Mouse (Mus musculus): ENCODE measurements around the gene Col4a3. TPM values are rescaled to one million over a fixed set of nuclear protein-coding genes. Genes with fewer than 3 reads are reported as not detected.

Col4a3 gene
- polyA plus RNA-seq, 1 experiment from 2014 or later = 0.12 TPM

DNA sequence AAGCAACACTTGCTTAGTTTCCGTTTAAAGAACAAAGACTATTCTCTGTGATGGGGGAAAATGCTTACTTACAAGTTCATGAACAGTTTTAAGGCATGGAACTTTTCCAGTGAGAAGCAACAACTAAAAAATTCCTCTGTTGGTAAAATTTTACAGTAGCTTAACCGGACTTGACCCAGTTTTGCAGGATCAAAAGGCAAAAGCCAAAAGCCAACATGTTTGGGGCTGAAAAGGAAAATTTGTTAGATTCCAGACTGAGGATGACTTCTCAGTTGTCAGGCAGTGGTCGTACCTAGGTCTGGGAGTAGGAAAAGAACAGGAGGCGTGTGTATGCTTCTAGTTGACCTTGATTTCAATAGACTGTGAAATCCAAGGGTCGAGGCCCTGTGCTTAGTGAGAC lies 31.3 kb downstream of the Col4a3 start:
- H3K9ac ChIP-seq = no peak overlapping the region
- WGBS = 76% methylated on average over 5 of the region's 5 CpGs
- H3K27ac ChIP-seq = no peak overlapping the region
- no peak overlapping the region for H3K4me3 ChIP-seq
- ATAC-seq = no peak
- H3K27me3 ChIP-seq = no peaks in the 10 kb centered on the region
- no peaks in the 10 kb centered on the region for H3K36me3 ChIP-seq (ENCODE audit: poor library complexity, severe bottlenecking)
- no peaks in the 10 kb centered on the region for H3K9me3 ChIP-seq (replicated peaks)
- no peaks in the 10 kb centered on the region for H3K4me1 ChIP-seq
- H3K4me2 ChIP-seq = no peak overlapping the region

DNA sequence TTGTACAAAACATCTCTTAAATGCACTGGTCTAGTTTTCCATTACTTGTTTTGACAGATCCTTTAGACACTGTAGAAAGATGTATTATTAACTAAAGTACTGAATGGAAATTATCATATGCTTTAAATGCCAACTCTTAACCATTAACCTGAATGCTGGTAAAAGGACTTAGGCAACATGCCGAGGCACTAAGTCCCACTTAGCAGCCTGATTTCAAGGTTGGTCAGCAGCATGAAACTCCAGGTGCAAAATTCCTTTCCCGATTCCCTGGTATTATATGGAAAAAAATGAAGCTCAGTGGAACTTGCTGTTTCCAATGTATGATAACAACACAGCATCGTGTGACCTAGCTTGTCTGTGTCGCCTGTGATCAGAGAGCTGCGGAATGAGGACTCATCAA lies 31.9 kb downstream of the Col4a3 start:
- 83% methylated on average over 5 of the region's 5 CpGs for WGBS
- no peak for ATAC-seq
- no peaks in the 10 kb centered on the region for H3K9me3 ChIP-seq (replicated peaks)
- H3K4me1 ChIP-seq = no peaks in the 10 kb centered on the region
- H3K27ac ChIP-seq = no peak overlapping the region
- no peaks in the 10 kb centered on the region for H3K27me3 ChIP-seq
- no peak overlapping the region for H3K4me3 ChIP-seq
- H3K36me3 ChIP-seq (ENCODE audit: poor library complexity, severe bottlenecking) = no peaks in the 10 kb centered on the region
- no peak overlapping the region for H3K4me2 ChIP-seq
- no peak overlapping the region for H3K9ac ChIP-seq

DNA sequence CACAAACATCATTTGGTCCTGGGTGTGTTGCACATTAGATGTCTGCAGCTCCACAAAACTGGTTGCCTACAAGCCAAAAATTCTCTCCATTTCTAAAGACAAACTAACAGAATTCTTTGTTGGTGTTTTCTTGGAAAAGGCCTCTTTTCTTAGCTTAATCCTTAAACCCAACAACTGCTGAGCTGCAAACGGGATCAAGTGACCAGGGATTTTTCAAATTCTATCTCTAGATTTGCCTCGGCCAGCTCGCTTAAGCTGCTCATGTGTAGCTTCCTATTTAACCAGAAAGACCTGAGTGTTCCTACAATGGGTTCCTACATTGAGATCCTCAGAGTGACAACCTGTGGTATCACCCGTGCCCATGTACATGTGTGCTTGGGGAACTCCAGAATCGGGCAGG lies 33.3 kb downstream of the Col4a3 start:
- no peak for ATAC-seq
- WGBS = 84% methylated on average over 5 of the region's 5 CpGs

DNA sequence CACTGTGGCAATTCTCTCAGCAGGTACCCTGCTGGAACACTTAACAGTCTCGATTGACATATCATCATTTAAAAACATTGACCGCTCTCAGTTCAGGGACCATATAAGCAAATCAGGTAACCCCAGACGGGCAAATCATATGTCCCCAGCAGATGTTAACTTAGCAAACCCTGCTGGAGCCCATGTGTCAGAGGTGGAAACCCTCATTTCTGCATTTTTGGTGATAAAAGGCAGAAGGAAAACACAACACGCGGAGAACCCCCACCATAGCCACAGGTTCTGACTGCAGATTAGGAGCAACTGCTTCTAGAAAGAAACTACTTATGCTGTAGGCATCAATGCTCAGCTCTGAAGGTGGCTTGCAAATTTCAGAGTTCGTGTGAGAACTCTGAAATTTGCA lies 38.2 kb downstream of the Col4a3 start:
- 80% methylated on average over 6 of the region's 6 CpGs for WGBS
- no peak for ATAC-seq

More for the DNA sequence above, 33.3 kb downstream of the Col4a3 start:
- no peaks in the 10 kb centered on the region for H3K36me3 ChIP-seq (ENCODE audit: poor library complexity, severe bottlenecking)
- H3K4me3 ChIP-seq = no peak overlapping the region
- H3K4me1 ChIP-seq = no peaks in the 10 kb centered on the region
- H3K27ac ChIP-seq = no peak overlapping the region
- no peaks in the 10 kb centered on the region for H3K9me3 ChIP-seq (replicated peaks)
- no peak overlapping the region for H3K4me2 ChIP-seq
- no peak overlapping the region for H3K9ac ChIP-seq
- no peaks in the 10 kb centered on the region for H3K27me3 ChIP-seq

DNA sequence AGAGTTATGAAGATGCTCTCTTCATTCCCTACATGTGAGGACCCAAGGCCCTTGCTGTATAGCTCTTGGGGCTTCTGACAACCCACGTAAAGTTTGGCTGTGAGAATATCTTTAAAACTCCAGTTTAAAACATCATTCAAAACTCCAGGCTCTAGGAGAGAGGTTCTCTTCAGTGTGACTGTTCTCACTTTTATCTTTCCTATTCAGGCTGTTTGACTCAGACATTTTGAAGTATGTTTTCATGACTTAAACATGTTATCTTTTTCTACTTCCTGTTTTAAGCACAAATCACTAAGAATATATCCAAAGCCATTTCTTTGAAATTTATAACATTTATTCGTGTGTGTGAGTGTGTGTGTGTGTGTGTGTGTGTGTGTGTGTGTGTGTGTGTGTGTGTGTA lies 38.8 kb downstream of the Col4a3 start:
- Histone ChIP-seq H3K9ac (no peak overlapping the region), H3K4me1 (no peaks in the 10 kb centered on the region), H3K27ac (no peak overlapping the region), H3K36me3 (ENCODE audit: poor library complexity, severe bottlenecking) (no peaks in the 10 kb centered on the region), H3K4me3 (no peak overlapping the region), H3K4me2 (no peak overlapping the region), H3K9me3 (replicated peaks) (no peaks in the 10 kb centered on the region), H3K27me3 (no peaks in the 10 kb centered on the region)
- 90% methylated on average over 2 of the region's 2 CpGs for WGBS
- ATAC-seq = no peak

More for the DNA sequence above, 38.2 kb downstream of the Col4a3 start:
- Histone ChIP-seq H3K27me3 (no peaks in the 10 kb centered on the region), H3K27ac (no peak overlapping the region), H3K9me3 (replicated peaks) (no peaks in the 10 kb centered on the region), H3K9ac (no peak overlapping the region), H3K36me3 (ENCODE audit: poor library complexity, severe bottlenecking) (no peaks in the 10 kb centered on the region), H3K4me2 (no peak overlapping the region), H3K4me3 (no peak overlapping the region), H3K4me1 (no peaks in the 10 kb centered on the region)

DNA sequence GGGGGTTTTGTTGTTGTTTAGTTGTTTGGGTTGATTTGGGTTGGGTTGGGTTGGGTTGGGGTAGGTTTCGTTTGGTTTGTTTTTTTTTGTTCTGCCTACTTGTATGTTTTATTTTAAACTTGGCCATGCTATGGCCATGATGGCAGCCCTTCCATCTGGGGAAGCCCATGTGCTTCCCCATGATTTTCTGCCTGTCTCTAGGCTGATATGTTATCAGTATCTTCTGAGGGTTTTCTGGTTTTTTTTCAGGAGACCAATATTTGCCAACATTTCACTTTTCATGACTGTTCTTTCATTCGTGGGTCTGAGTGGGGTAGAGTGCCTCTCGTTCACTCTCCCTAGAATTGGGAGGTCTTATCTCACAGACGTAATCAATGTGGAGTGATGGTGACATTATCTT lies 40.9 kb downstream of the Col4a3 start:
- no peak for ATAC-seq
- Histone ChIP-seq H3K9ac (no peak overlapping the region), H3K4me3 (no peak overlapping the region), H3K36me3 (ENCODE audit: poor library complexity, severe bottlenecking) (no peaks in the 10 kb centered on the region), H3K4me1 (no peaks in the 10 kb centered on the region), H3K9me3 (replicated peaks) (no peaks in the 10 kb centered on the region), H3K27ac (no peak overlapping the region), H3K4me2 (no peak overlapping the region), H3K27me3 (no peaks in the 10 kb centered on the region)
- WGBS = 91% methylated on average over 4 of the region's 4 CpGs

DNA sequence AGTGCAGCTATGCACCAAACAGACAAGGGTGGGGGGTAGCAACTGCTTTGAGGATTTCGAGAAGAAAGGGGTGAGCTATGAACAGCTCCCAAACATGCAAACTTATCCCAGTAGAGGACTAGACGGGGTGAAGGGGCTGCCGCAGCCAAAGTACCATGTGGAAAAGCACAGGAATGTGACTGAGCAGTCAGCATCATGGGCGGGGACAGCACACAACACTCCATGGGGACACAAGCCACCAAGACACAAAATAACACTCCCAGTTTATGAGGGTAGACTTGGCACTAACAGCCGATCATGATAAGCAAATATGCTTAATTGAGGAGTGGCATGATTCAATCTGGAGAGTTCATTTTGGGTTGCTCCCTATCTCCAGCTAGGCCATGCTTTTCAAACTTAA lies 42.8 kb downstream of the Col4a3 start:
- Histone ChIP-seq H3K4me2 (no peak overlapping the region), H3K4me3 (no peak overlapping the region), H3K4me1 (peaks cover 3% of the 10 kb centered on the region; the same call in 1 of the 2 replicates), H3K9ac (no peak overlapping the region), H3K27me3 (no peaks in the 10 kb centered on the region), H3K27ac (no peak overlapping the region), H3K9me3 (replicated peaks) (no peaks in the 10 kb centered on the region), H3K36me3 (ENCODE audit: poor library complexity, severe bottlenecking) (no peaks in the 10 kb centered on the region)
- no peak for ATAC-seq
- WGBS = 91% methylated on average over 5 of the region's 5 CpGs

DNA sequence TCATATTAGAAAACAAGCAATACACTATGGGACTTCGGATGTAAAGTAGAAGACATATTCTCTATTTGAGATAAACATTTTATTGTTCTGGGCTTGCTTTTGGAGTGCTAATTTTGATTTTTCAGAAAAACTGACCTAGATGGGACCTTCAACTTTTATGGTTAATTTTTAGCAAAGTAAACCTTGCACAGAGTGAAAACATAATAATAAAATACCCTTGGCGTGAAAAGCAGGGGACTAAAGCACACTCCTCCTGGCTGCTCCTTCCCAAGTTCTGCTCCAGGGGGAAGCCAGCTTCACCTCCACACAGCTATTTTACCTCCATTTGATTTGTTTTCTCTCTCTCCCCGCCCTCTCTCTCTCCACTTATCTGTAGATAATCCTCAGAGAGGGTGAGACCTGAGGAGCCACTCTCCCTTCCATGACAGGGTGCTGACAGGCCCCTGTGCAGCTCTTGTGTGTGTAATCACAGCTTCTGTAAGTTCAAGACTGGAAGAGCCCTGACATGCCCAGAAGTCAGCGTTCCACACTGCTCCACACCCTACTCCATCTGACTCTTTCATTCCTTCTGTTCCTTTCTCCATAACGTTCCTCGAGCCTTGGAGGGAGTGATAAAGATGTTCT lies 44.6 kb downstream of the Col4a3 start:
- Histone ChIP-seq H3K27me3 (no peaks in the 10 kb centered on the region), H3K4me1 (peaks cover 7% of the 10 kb centered on the region; the same call in 1 of the 2 replicates), H3K4me3 (no peak overlapping the region), H3K9ac (no peak overlapping the region; the same call in 1 of the 2 replicates), H3K4me2 (no peak overlapping the region), H3K36me3 (ENCODE audit: poor library complexity, severe bottlenecking) (no peaks in the 10 kb centered on the region), H3K27ac (no peak overlapping the region), H3K9me3 (replicated peaks) (no peaks in the 10 kb centered on the region)
- no peak for ATAC-seq
- 90% methylated on average over 6 of the region's 6 CpGs for WGBS

DNA sequence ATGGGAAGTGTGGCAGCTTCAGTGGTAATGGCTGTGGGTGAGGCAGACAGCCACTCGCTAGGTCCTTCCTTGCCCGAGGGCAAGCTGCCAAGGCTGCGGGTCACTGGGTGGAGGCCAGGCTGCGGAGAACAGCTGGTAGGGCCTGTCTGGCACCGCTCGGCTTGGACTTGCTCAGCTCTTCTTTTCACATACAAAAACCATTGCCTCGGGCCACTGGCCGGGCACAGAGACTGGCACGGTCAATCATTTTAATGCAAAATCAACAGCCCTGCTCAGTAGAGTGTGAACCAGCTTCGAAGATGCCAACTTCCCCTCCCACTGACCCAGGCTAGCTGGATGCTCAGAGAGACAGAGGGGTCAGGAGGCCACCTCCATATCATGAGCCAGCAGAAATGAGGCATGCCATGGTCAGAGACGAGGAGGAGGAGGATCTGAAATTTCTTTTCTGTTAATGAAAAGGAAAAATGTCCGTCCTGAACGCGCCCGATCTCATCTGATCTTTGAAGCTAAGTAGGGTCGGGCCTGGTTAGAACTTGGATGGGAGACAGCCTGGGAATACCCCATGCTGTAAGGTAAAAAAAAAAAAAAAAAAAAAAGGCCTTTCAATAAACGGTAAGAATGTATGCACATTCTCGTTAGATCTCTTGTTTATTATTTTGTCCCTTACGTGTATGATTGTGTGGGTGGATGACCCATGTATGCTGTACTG lies 48.0 kb downstream of the Col4a3 start:
- H3K4me3 ChIP-seq = no peak overlapping the region
- no peaks in the 10 kb centered on the region for H3K27me3 ChIP-seq
- WGBS = 81% methylated on average over 19 of the region's 19 CpGs

DNA sequence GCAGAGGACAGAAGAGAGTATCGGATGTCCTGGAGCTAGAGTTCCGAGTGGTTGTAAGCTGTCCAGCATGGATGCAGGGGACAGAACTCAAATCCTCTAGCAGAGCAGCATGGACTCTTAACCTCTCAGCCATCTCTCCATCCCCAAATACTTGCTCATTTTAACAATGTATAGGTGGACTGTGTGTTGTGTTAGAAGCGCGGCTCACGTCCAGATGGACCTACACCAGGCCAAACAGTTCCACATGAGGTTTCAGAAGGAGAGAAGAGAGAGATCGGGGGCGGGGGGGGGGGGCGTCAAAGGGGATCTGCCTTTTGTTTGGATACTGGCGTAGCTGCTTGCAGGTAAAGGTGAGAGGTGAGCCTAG lies 48.5 kb downstream of the Col4a3 start:
- Histone ChIP-seq H3K4me2 (no peak overlapping the region), H3K4me3 (no peak overlapping the region), H3K9ac (no peak overlapping the region), H3K27me3 (no peaks in the 10 kb centered on the region), H3K27ac (no peak overlapping the region), H3K9me3 (replicated peaks) (no peaks in the 10 kb centered on the region), H3K36me3 (ENCODE audit: poor library complexity, severe bottlenecking) (no peaks in the 10 kb centered on the region), H3K4me1 (peaks cover 7% of the 10 kb centered on the region; the same call in 1 of the 2 replicates)
- peak; percentile 26; the same call in 1 of the 2 replicates for ATAC-seq
- 89% methylated on average over 9 of the region's 9 CpGs for WGBS

More for the DNA sequence above, 48.0 kb downstream of the Col4a3 start:
- Histone ChIP-seq H3K4me1 (peaks cover 7% of the 10 kb centered on the region; the same call in 1 of the 2 replicates), H3K36me3 (ENCODE audit: poor library complexity, severe bottlenecking) (no peaks in the 10 kb centered on the region), H3K9me3 (replicated peaks) (no peaks in the 10 kb centered on the region), H3K4me2 (no peak overlapping the region), H3K27ac (no peak overlapping the region), H3K9ac (no peak overlapping the region)
- ATAC-seq = peak; percentile 87

DNA sequence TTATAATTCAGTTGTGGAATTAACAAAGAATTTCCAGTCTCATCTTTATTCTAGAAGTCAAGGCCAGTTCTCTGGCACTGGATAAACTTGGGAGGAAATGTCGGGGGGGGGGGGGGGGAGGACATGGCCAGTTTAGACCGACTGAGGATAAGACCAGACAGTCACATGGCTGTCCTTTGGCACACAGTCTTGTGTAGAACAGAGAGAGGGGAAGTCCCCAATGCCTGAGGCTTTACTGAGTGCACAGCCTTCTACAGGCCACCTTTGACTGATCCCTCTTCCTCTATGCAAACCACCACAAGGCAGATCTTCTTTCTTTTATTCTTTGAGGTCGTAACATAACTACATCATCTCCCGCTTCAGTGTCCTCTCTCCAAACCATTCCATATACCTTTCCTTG lies 49.6 kb downstream of the Col4a3 start:
- 82% methylated on average over 4 of the region's 4 CpGs for WGBS
- Histone ChIP-seq H3K27me3 (no peaks in the 10 kb centered on the region), H3K4me2 (no peak overlapping the region), H3K9me3 (replicated peaks) (no peaks in the 10 kb centered on the region), H3K36me3 (ENCODE audit: poor library complexity, severe bottlenecking) (no peaks in the 10 kb centered on the region), H3K27ac (no peak overlapping the region), H3K4me1 (peaks cover 7% of the 10 kb centered on the region; the same call in 1 of the 2 replicates), H3K4me3 (no peak overlapping the region), H3K9ac (no peak overlapping the region)
- ATAC-seq = no peak

DNA sequence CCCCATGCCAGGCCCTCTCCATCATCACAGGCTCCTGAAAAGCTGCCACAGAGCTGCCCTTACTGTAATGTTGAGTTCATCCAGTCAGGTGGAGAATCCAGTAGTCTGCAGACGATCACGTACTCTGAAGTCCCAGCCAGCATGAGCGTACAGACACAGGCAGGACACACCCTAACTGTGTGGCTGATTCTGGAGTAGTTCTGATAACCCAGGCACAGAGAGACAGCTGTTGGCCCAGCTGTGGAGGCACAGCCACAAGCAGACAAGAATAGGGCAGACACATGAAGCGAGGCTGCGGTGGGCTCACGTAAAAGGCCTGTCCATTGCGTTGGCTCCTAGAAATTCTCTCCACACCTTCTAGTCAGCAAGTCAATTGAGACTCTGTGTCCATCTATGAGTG lies 50.7 kb downstream of the Col4a3 start:
- no peak for ATAC-seq
- no peaks in the 10 kb centered on the region for H3K27me3 ChIP-seq
- H3K36me3 ChIP-seq (ENCODE audit: poor library complexity, severe bottlenecking) = no peaks in the 10 kb centered on the region
- H3K9ac ChIP-seq = no peak overlapping the region
- WGBS = 96% methylated on average over 7 of the region's 7 CpGs
- no peaks in the 10 kb centered on the region for H3K9me3 ChIP-seq (replicated peaks)
- no peak overlapping the region for H3K4me3 ChIP-seq
- no peak overlapping the region for H3K4me2 ChIP-seq
- peaks cover 7% of the 10 kb centered on the region; the same call in 1 of the 2 replicates for H3K4me1 ChIP-seq
- no peak overlapping the region for H3K27ac ChIP-seq

Measured in forebrain, embryonic 13.5 days (tissue).